Mouse (Mus musculus) ES-E14 (cell line): ENCODE measurements around the gene Zcchc7. TPM values are rescaled to one million over a fixed set of nuclear protein-coding genes. Genes with fewer than 3 reads are reported as not detected.

Experiments used
- DNase-seq: peaks from one replicate; pipeline ENCODE4 v3.0.0-alpha.2; 2013; ENCODE audit warnings: low read depth, low spot score
- H3K27ac ChIP-seq: 2 replicates; pipeline ENCODE4 v1.5.1; 2012; ENCODE audit warnings: low read depth, mild to moderate bottlenecking, low read length, moderate library complexity, mixed read lengths; ENCODE audit not compliant: poor library complexity, insufficient read depth, severe bottlenecking
- H3K36me3 ChIP-seq: 2 replicates; pipeline ENCODE4 v1.6.1; 2012; ENCODE audit warnings: mild to moderate bottlenecking, low read length, moderate library complexity, mixed read lengths; ENCODE audit not compliant: control insufficient read depth, poor library complexity, insufficient read depth, severe bottlenecking
- H3K4me1 ChIP-seq, 2 experiments: fragments of 150-350 bp in 1 of 2; sonication (generic) in 1 of 2; 2 replicates each; pipeline ENCODE4 v1.6.1; 2012; ENCODE audit warnings: low read length in 2 of 2, mild to moderate bottlenecking in 1 of 2, mixed read lengths in 1 of 2; ENCODE audit not compliant: control insufficient read depth in 2 of 2, insufficient read depth in 2 of 2, poor library complexity in 1 of 2
- H3K4me3 ChIP-seq, 2 experiments: fragments of 150-350 bp in 1 of 2; sonication (generic) in 1 of 2; 2 replicates each; pipeline ENCODE4 v1.5.1; 2012; ENCODE audit warnings: low read length in 2 of 2, low read depth in 1 of 2, mild to moderate bottlenecking in 1 of 2, mixed read lengths in 1 of 2; ENCODE audit not compliant: insufficient read depth in 1 of 2, poor library complexity in 1 of 2, severe bottlenecking in 1 of 2
- H3K9ac ChIP-seq: 2 replicates; pipeline ENCODE4 v1.6.1; 2012; ENCODE audit warnings: low read depth, mild to moderate bottlenecking, low read length, mixed read lengths; ENCODE audit not compliant: poor library complexity, insufficient read depth, severe bottlenecking
- H3K9me3 ChIP-seq: fragments of 150-350 bp; sonication (generic); 2 replicates; pipeline ENCODE4 v1.6.1; 2012; ENCODE audit warnings: low read depth, mild to moderate bottlenecking, low read length; ENCODE audit not compliant: control insufficient read depth, insufficient read depth
- CHD2 ChIP-seq: IDR thresholded peaks from 2 replicates; pipeline ENCODE4 v1.6.1; 2014; ENCODE audit warnings: mild to moderate bottlenecking, low read depth, low read length, inconsistent platforms
- HCFC1 ChIP-seq: IDR thresholded peaks from 2 replicates; pipeline ENCODE4 v1.6.1; 2012; ENCODE audit warnings: low read length, inconsistent platforms, borderline replicate concordance; ENCODE audit not compliant: insufficient read depth
- MAFK ChIP-seq: IDR thresholded peaks from 2 replicates; pipeline ENCODE4 v1.6.1; 2014; ENCODE audit warnings: mild to moderate bottlenecking, low read depth, low read length, inconsistent platforms; ENCODE audit not compliant: insufficient read depth
- ZC3H11A ChIP-seq: IDR thresholded peaks from 2 replicates; pipeline ENCODE4 v1.6.1; 2012; ENCODE audit warnings: low read depth, mild to moderate bottlenecking, inconsistent platforms, low read length, borderline replicate concordance
- ZNF384 ChIP-seq: IDR thresholded peaks from 2 replicates; pipeline ENCODE4 v1.6.1; 2012; ENCODE audit warnings: low read depth, low read length, inconsistent platforms
- in situ Hi-C, 2 experiments: fragments of 600-800 bp; cut with MboI; formaldehyde crosslinking; loops; one replicate each; pipeline ENCODE4 v1.15.1; 2025; ENCODE audit warnings: low sequenced_read_pairs in 2 of 2, inconsistent platforms in 1 of 2; ENCODE audit not compliant: unreplicated experiment in 2 of 2
- total RNA-seq: library from RNA; depleted of rRNA; stranded (reverse); fragments of 300-350 nt; gene quantifications from 2 replicates; pipeline ENCODE4 v1.2.3, GENCODE M21; 2012

The Zcchc7 gene
- total RNA-seq, 1 experiment: 25.1 TPM

- H3K4me3 ChIP-seq: no peak overlapping the region
- no peak overlapping the region for H3K27ac ChIP-seq
- peaks cover 2 to 3% of the 10 kb centered on the region in 2 experiments; a peak in 1 of 4 replicates for H3K4me1 ChIP-seq
- no peaks in the 10 kb centered on the region for H3K9me3 ChIP-seq
- in situ Hi-C loops: no loop called here
- no peak for DNase-seq
- TF ChIP-seq MAFK (no peak), ZC3H11A (no peak), CHD2 (no peak), ZNF384 (no peak)
- H3K9ac ChIP-seq: no peak overlapping the region
- H3K36me3 ChIP-seq: peaks cover 7% of the 10 kb centered on the region; the same call in 1 of the 2 replicates
These were observed 166.9 kb downstream of the Zcchc7 start for GRCm38 (mm10) chr4:44922466-44923128.

- TF ChIP-seq ZC3H11A (no peak), MAFK (no peak), ZNF384 (no peak), HCFC1 (no peak), CHD2 (no peak)
- Histone ChIP-seq H3K9me3 (no peaks in the 10 kb centered on the region), H3K9ac (no peak overlapping the region), H3K4me3 (no peak overlapping the region), H3K4me1 (peaks cover 2 to 3% of the 10 kb centered on the region in 2 experiments; a peak in 1 of 4 replicates), H3K36me3 (peaks cover 7% of the 10 kb centered on the region; the same call in 1 of the 2 replicates), H3K27ac (no peak overlapping the region)
- in situ Hi-C loops: no loop called here
- no peak for DNase-seq
These were observed 167.4 kb downstream of the Zcchc7 start for GRCm38 (mm10) chr4:44923129-44923481.

- no peak for TF ChIP-seq CHD2
- TF ChIP-seq ZNF384: no peak
- peak; percentile 97 for TF ChIP-seq MAFK
- in situ Hi-C loops: no loop called here
- DNase-seq: no peak
These were observed 172.3 kb downstream of the Zcchc7 start for GRCm38 (mm10) chr4:44927934-44928333.

GRCm38 (mm10) chr4:44928790-44929189, 173.1 kb downstream of the Zcchc7 start:
- TF ChIP-seq ZC3H11A (no peak), MAFK (no peak), CHD2 (no peak), HCFC1 (no peak), ZNF384 (no peak)
- Histone ChIP-seq H3K9ac (no peak overlapping the region), H3K36me3 (peaks cover 24% of the 10 kb centered on the region), H3K9me3 (no peaks in the 10 kb centered on the region), H3K4me3 (no peak overlapping the region), H3K27ac (no peak overlapping the region), H3K4me1 (no peaks in the 10 kb centered on the region)
- DNase-seq: no peak
- in situ Hi-C loops: no loop called here

More at GRCm38 (mm10) chr4:44927934-44928333, 172.3 kb downstream of the Zcchc7 start:
- Histone ChIP-seq H3K27ac (no peak overlapping the region), H3K4me3 (no peak overlapping the region), H3K9me3 (no peaks in the 10 kb centered on the region), H3K9ac (no peak overlapping the region), H3K4me1 (no peaks in the 10 kb centered on the region), H3K36me3 (peaks cover 24% of the 10 kb centered on the region)

GRCm38 (mm10) chr4:44930406-44930805, 174.7 kb downstream of the Zcchc7 start:
- no peaks in the 10 kb centered on the region for H3K9me3 ChIP-seq
- no peak overlapping the region for H3K27ac ChIP-seq
- peaks cover 23% of the 10 kb centered on the region for H3K36me3 ChIP-seq
- DNase-seq: no peak
- TF ChIP-seq ZNF384 (no peak), MAFK (no peak), CHD2 (no peak), ZC3H11A (no peak), HCFC1 (no peak)
- H3K4me1 ChIP-seq: no peaks in the 10 kb centered on the region
- no peak overlapping the region for H3K9ac ChIP-seq
- in situ Hi-C loops: no loop called here
- no peak overlapping the region for H3K4me3 ChIP-seq
